ENCODE assay signal across 8 mouse cellular contexts in genomic region chr11:117284721-117285605, GRCm38 (mm10).
DNase-seq lines count a peak whose midpoint lies in the region; ATAC-seq lines count a peak whose summit lies in the region.

No protein-coding gene starts in this region.

- 45% methylated on average over 19 of the region's 19 CpGs for WGBS in kidney, embryonic 15.5 days
- 39% methylated on average over 19 of the region's 19 CpGs for WGBS in neural tube, embryonic 12.5 days

- ATAC-seq in kidney, embryonic 15.5 days (replicated peaks; ENCODE audit: low FRiP score) = peak; percentile 55
- ATAC-seq in neural tube, embryonic 12.5 days (ENCODE audit: low FRiP score, low read depth) = no peak; the same call in 1 of the 2 replicates

- peaks cover 7% of the 10 kb centered on the region for H3K36me3 ChIP-seq in kidney, embryonic 15.5 days
- peaks cover 1% of the 10 kb centered on the region for H3K36me3 ChIP-seq in neural tube, embryonic 12.5 days

- H3K4me1 ChIP-seq in kidney, embryonic 15.5 days = peaks cover 75% of the 10 kb centered on the region
- peaks cover 53% of the 10 kb centered on the region for H3K4me1 ChIP-seq in neural tube, embryonic 12.5 days

- H3K27ac ChIP-seq in kidney, embryonic 15.5 days = peak overlapping the region; percentile 82
- peak overlapping the region; percentile 38; the same call in 1 of the 2 replicates for H3K27ac ChIP-seq in neural tube, embryonic 12.5 days

- H3K27me3 ChIP-seq in kidney, embryonic 15.5 days = no peaks in the 10 kb centered on the region
- H3K27me3 ChIP-seq in neural tube, embryonic 12.5 days (replicated peaks) = no peaks in the 10 kb centered on the region

- H3K9me3 ChIP-seq in kidney, embryonic 15.5 days (replicated peaks) = no peaks in the 10 kb centered on the region
- no peaks in the 10 kb centered on the region for H3K9me3 ChIP-seq in neural tube, embryonic 12.5 days

- H3K4me3 ChIP-seq in kidney, embryonic 15.5 days (replicated peaks) = no peak overlapping the region
- H3K4me3 ChIP-seq in neural tube, embryonic 12.5 days = no peak overlapping the region

- DNase-seq in adrenal gland, postnatal 10 days = peak; percentile 71
- DNase-seq in adrenal gland, postnatal 4 days (ENCODE audit: low spot score in 2 of 2) = no peak
- DNase-seq in right cerebral cortex, postnatal 10 days (ENCODE audit: low spot score in 2 of 2) = peak; percentile 50 to 55
- no peak for DNase-seq in right cerebral cortex, postnatal 25 days
- no peak for DNase-seq in thymus, postnatal 36 days
- DNase-seq in right cerebral cortex, postnatal 14 days = no peak

- no peak overlapping the region for H3K9ac ChIP-seq in kidney, embryonic 15.5 days
- no peak overlapping the region; the same call in 1 of the 2 replicates for H3K9ac ChIP-seq in neural tube, embryonic 12.5 days

- H3K4me2 ChIP-seq in kidney, embryonic 15.5 days = 0 out of 2 replicates have a peak overlapping the region, but pooled peaks have one; percentile 5
- H3K4me2 ChIP-seq in neural tube, embryonic 12.5 days (replicated peaks) = no peak overlapping the region; the same call in 1 of the 2 replicates

Comparison
In these comparisons a context has a peak if more than half of its experiments do, and no peak if none do; other contexts are left out.
1. DNase-seq: peak in adrenal gland, postnatal 10 days (single experiment) and right cerebral cortex, postnatal 10 days (2 of 2); none in adrenal gland, postnatal 4 days (0 of 2), right cerebral cortex, postnatal 25 days (single experiment), thymus, postnatal 36 days (0 of 2) and right cerebral cortex, postnatal 14 days (single experiment).